Mouse (Mus musculus) MEL (cell line): ENCODE data around the gene Rad17.

Experiments used
- CTCF ChIP-seq, 3 experiments: IDR thresholded peaks in 2 of 3; conservative IDR thresholded peaks in 1 of 3; 2 replicates each; pipeline ENCODE4 v1.5.1; 2011 to 2012; ENCODE audit warnings: low read length in 3 of 3, low read depth in 2 of 3, mild to moderate bottlenecking in 2 of 3, improper control_type of control experiment in 1 of 3, inconsistent platforms in 1 of 3, mixed read lengths in 1 of 3, moderate library complexity in 1 of 3; ENCODE audit not compliant: control insufficient read depth in 1 of 3, insufficient read depth in 1 of 3, poor library complexity in 1 of 3, severe bottlenecking in 1 of 3
- EP300 ChIP-seq, 2 experiments: IDR thresholded peaks; 2 replicates each; pipeline ENCODE4 v1.6.1; 2011; ENCODE audit warnings: improper control_type of control experiment in 2 of 2, low read length in 2 of 2, low read depth in 1 of 2, mild to moderate bottlenecking in 1 of 2
- MAX ChIP-seq: IDR thresholded peaks from 2 replicates; pipeline ENCODE4 v1.6.1; 2011; ENCODE audit warnings: low read length, improper control_type of control experiment
- NELFE ChIP-seq: IDR thresholded peaks from 2 replicates; pipeline ENCODE4 v1.6.1; 2011; ENCODE audit warnings: low read depth, low read length, improper control_type of control experiment
- POLR2A ChIP-seq, 2 experiments: IDR thresholded peaks; 2 replicates each; pipeline ENCODE4 v1.6.1; 2011 to 2012; ENCODE audit warnings: low read length in 2 of 2, mild to moderate bottlenecking in 2 of 2, control low read depth in 1 of 2, improper control_type of control experiment in 1 of 2, low read depth in 1 of 2, moderate library complexity in 1 of 2; ENCODE audit not compliant: control insufficient read depth in 1 of 2, insufficient read depth in 1 of 2, poor library complexity in 1 of 2
- RCOR1 ChIP-seq: IDR thresholded peaks from 2 replicates; pipeline ENCODE4 v1.6.1; 2012; ENCODE audit warnings: low read depth, mild to moderate bottlenecking, inconsistent platforms, low read length, improper control_type of control experiment
- SIN3A ChIP-seq: IDR thresholded peaks from 2 replicates; pipeline ENCODE4 v1.6.1; 2012; ENCODE audit warnings: low read length, improper control_type of control experiment, inconsistent platforms

GRCm38 (mm10) chr13:100582144-100582543 is 68.7 kb downstream of the Rad17 start:
- TF ChIP-seq SIN3A (no peak), CTCF (IDR thresholded peaks at IDR 0.05 in 2 of 3, conservative IDR thresholded peaks at IDR 0.05 in 1 of 3; ENCODE audit: control insufficient read depth in 1 of 3, insufficient read depth in 1 of 3, low read depth in 2 of 3, low read length in 3 of 3, poor library complexity in 1 of 3, severe bottlenecking in 1 of 3) (no peak), POLR2A (IDR thresholded peaks at IDR 0.05; ENCODE audit: control insufficient read depth in 1 of 2, insufficient read depth in 1 of 2, low read depth in 1 of 2, low read length in 2 of 2, poor library complexity in 1 of 2) (no peak), EP300 (IDR thresholded peaks at IDR 0.05; ENCODE audit: low read depth in 1 of 2, low read length in 2 of 2) (no peak), RCOR1 (no peak), MAX (no peak), NELFE (no peak)
